Mouse (Mus musculus): ENCODE results near the gene Snap25. TPM values are rescaled to one million over a fixed set of nuclear protein-coding genes. Genes with fewer than 3 reads are reported as not detected.

The Snap25 gene
- 422 and 458 TPM in 2 replicates for polyA plus RNA-seq (2015; fragmentation: Nextera tagmentation; extraction: Ambion mirVana)

GRCm38 (mm10) chr2:136713299-136713758, at the start of gene Snap25:
Snap25 (plus strand) TSS chr2:136713453.

Other genes starting within 250 kb of the Snap25 start
- gene Ankef1, start 211.5 kb upstream of the Snap25 start, polyA plus RNA-seq (2015; fragmentation: Nextera tagmentation; extraction: Ambion mirVana) = 0.89 and 1.2 TPM in 2 replicates
- 41.3 and 43.2 TPM in 2 replicates for gene AL731706.2, start 172.2 kb downstream of the Snap25 start, polyA plus RNA-seq (2015; fragmentation: Nextera tagmentation; extraction: Ambion mirVana)
- 8.4 and 9.0 TPM in 2 replicates for gene Slx4ip, start 177.8 kb downstream of the Snap25 start, polyA plus RNA-seq (2015; fragmentation: Nextera tagmentation; extraction: Ambion mirVana)
- gene AL731706.1, start 177.9 kb downstream of the Snap25 start, polyA plus RNA-seq (2015; fragmentation: Nextera tagmentation; extraction: Ambion mirVana) = 27.0 and 28.4 TPM in 2 replicates
- gene Mkks, start 177.9 kb downstream of the Snap25 start, polyA plus RNA-seq (2015; fragmentation: Nextera tagmentation; extraction: Ambion mirVana) = 8.4 and 11.7 TPM in 2 replicates

Measured in neural tube, postnatal 0 days (tissue).